Mouse (Mus musculus): ENCODE measurements around the gene Loxl3. TPM values are rescaled to one million over a fixed set of nuclear protein-coding genes. Genes with fewer than 3 reads are reported as not detected.

Loxl3 gene
- polyA plus RNA-seq, 1 experiment from 2014 or later, result 4.7 TPM

DNA sequence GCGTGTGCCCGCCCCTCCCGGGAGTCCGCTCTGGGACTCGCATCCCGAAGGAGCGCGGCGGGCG is 36.1 kb downstream of the Loxl3 start, which contains the start of gene Tlx2:
TSS of gene Tlx2 (minus strand) at position 47 of the 64 bp plus-strand sequence.
- Histone ChIP-seq H3K27ac (ENCODE audit: low read depth, low read length) (no peak within 1 kb of the TSS), H3K36me3 (ENCODE audit: control insufficient read depth, insufficient read depth) (no peaks in the 10 kb centered on the region; the same call in 1 of the 2 replicates), H3K4me2 (replicated peaks; ENCODE audit: low read depth) (peak within 1 kb of the TSS; percentile 63), H3K4me3 (ENCODE audit: low read depth, low read length) (peak within 1 kb of the TSS; percentile 39), H3K9ac (ENCODE audit: low read depth, low read length) (no peak within 1 kb of the TSS), H3K9me3 (ENCODE audit: control insufficient read depth) (no peaks in the 10 kb centered on the region), H3K27me3 (replicated peaks; ENCODE audit: control insufficient read depth, insufficient read depth, low read length) (peaks cover 91% of the 10 kb centered on the region), H3K4me1 (replicated peaks; ENCODE audit: control insufficient read depth, insufficient read depth, low read length) (no peaks in the 10 kb centered on the region; the same call in 1 of the 2 replicates)
- TF ChIP-seq CTCF (IDR thresholded peaks at IDR 0.05; ENCODE audit: low read depth), result no peak
- 1% methylated on average over 10 of the region's 10 CpGs for WGBS
- no peak for ATAC-seq

DNA sequence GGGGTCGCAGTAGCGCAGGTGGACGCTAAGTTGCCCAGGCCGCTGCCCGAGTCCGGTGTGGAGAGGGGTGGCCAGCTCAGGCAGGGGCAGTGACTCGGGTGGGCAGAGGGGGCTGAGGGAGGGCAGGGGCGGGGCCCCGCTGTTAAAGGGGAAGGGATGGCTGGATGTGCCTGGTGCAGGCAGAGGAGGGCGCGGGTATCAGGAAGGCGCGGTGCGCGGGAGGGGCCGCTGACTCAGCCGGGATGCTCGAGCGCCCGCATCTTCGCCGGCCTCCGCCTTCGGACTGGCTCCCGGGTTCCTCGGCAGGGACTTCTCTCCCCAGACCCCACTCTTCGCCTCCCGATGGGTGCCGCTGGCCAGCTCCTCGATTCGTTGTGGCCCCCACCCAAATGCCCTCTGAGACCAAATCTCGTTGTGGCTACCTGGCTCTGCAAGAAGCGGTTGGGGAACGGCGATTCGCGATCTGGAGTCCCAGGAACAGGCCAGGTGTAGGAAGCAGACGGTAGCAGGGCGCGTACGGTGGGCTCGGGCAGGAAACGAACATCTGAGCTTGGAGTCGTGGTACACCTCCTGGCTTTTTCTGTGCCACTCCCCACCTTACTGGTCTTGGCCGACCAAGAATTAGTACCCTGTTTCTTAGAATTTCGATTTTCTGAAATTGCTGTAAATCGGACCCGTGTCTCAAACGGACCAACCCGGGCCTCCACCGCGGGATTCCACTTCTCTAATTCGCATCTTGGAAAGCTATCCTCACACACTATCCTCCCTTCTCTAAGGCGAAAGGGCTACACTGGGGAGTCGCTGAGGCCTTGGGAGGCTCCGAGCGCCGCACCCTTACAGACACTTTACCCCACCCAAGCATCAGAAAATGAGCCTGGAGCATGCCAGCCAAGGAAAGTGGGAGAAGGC is 36.6 kb downstream of the Loxl3 start:
- Histone ChIP-seq H3K4me1 (replicated peaks; ENCODE audit: control insufficient read depth, insufficient read depth, low read length) (no peaks in the 10 kb centered on the region; the same call in 1 of the 2 replicates), H3K9me3 (ENCODE audit: control insufficient read depth) (no peaks in the 10 kb centered on the region), H3K27ac (ENCODE audit: low read depth, low read length) (no peak overlapping the region), H3K4me3 (ENCODE audit: low read depth, low read length) (peak overlapping the region; percentile 39), H3K9ac (ENCODE audit: low read depth, low read length) (no peak overlapping the region), H3K36me3 (ENCODE audit: control insufficient read depth, insufficient read depth) (no peaks in the 10 kb centered on the region; the same call in 1 of the 2 replicates), H3K4me2 (replicated peaks; ENCODE audit: low read depth) (peak overlapping the region; percentile 63), H3K27me3 (replicated peaks; ENCODE audit: control insufficient read depth, insufficient read depth, low read length) (peaks cover 91% of the 10 kb centered on the region)
- no peak for TF ChIP-seq CTCF (IDR thresholded peaks at IDR 0.05; ENCODE audit: low read depth)
- ATAC-seq, result peak; percentile 7; the same call in 1 of the 2 replicates
- WGBS, result under 1% methylated on average over 57 of the region's 58 CpGs

DNA sequence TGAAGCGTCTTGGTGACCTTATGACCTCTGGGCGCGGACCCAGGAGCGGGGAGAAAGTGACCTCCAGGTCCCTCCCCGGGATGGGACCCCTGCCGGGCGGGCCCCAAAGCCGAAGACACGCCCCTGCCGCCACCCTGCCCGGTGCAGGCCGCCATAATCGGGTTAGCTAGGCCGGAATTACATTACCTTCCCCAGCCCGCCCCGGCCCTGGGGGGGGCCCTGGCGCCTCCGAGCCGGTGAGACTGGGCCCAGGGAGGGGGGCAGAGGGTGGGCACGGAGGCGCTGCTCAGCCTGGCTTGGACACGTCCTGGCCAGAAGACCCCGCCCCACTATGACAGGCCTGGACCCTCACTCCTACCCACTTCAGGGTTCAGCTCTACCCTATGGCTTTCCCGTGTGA is 37.2 kb downstream of the Loxl3 start:
- H3K27ac ChIP-seq (ENCODE audit: low read depth, low read length), result no peak overlapping the region
- peak overlapping the region; percentile 23; the same call in 1 of the 2 replicates for H3K4me3 ChIP-seq (ENCODE audit: low read depth, low read length)
- no peaks in the 10 kb centered on the region for H3K9me3 ChIP-seq (ENCODE audit: control insufficient read depth)
- no peak overlapping the region for H3K9ac ChIP-seq (ENCODE audit: low read depth, low read length)
- H3K4me1 ChIP-seq (replicated peaks; ENCODE audit: control insufficient read depth, insufficient read depth, low read length), result no peaks in the 10 kb centered on the region; the same call in 1 of the 2 replicates
- no peaks in the 10 kb centered on the region; the same call in 1 of the 2 replicates for H3K36me3 ChIP-seq (ENCODE audit: control insufficient read depth, insufficient read depth)
- H3K27me3 ChIP-seq (replicated peaks; ENCODE audit: control insufficient read depth, insufficient read depth, low read length), result peaks cover 91% of the 10 kb centered on the region
- ATAC-seq, result no peak
- no peak for TF ChIP-seq CTCF (IDR thresholded peaks at IDR 0.05; ENCODE audit: low read depth)
- H3K4me2 ChIP-seq (replicated peaks; ENCODE audit: low read depth), result 0 out of 2 replicates have a peak overlapping the region, but pooled peaks have one; percentile 21
- WGBS, result 1% methylated on average over 23 of the region's 24 CpGs

GRCm38 (mm10) chr6:83074979-83075378 is 41.0 kb downstream of the Loxl3 start:
- no peak overlapping the region for H3K9ac ChIP-seq (ENCODE audit: low read depth, low read length)
- peak; percentile 53 for TF ChIP-seq CTCF (IDR thresholded peaks at IDR 0.05; ENCODE audit: low read depth)
- peaks cover 3% of the 10 kb centered on the region; the same call in 1 of the 2 replicates for H3K4me1 ChIP-seq (replicated peaks; ENCODE audit: control insufficient read depth, insufficient read depth, low read length)
- H3K27me3 ChIP-seq (replicated peaks; ENCODE audit: control insufficient read depth, insufficient read depth, low read length), result peaks cover 64% of the 10 kb centered on the region
- no peak overlapping the region for H3K4me2 ChIP-seq (replicated peaks; ENCODE audit: low read depth)
- no peak overlapping the region for H3K4me3 ChIP-seq (ENCODE audit: low read depth, low read length)
- ATAC-seq, result no peak
- WGBS, result 15% methylated on average over 2 of the region's 2 CpGs
- H3K36me3 ChIP-seq (ENCODE audit: control insufficient read depth, insufficient read depth), result no peaks in the 10 kb centered on the region; the same call in 1 of the 2 replicates
- H3K27ac ChIP-seq (ENCODE audit: low read depth, low read length), result no peak overlapping the region
- H3K9me3 ChIP-seq (ENCODE audit: control insufficient read depth), result no peaks in the 10 kb centered on the region

DNA sequence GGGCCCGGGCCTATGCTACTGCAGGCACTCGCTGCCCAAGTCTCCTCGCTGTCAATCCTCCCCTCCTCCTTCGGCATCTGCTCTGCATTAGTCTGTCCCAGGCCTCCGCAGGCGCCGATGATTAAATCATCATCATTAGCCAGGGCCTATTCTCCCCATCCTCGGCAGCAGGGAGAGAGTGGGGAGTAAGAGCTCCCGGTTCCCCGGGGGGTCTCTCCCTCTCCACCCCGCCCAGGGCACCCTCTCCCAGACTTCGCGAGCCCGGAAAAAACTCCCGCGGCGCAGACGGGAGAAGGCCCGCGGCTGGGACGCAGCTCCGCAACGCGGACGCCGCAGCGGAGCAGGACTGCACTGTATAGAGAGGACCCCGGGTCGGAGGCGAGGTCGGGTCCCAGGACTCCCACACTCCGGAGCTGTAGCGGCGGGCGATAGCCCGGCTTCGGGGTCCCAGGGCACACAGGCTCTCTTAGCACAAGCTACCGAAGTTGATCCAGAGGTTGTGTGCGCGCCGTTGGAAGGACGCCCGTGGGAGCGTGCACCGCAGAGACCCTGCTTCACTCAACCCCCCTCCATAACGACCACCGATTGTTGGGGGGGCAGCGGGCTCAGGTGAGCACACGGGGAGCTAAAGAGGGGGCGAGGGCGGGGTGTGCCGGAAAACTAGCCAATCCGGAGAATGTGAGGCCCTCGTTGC is 43.8 kb downstream of the Loxl3 start, which contains the start of gene Pcgf1:
TSS of gene Pcgf1 (plus strand) at position 240 of the 694 bp plus-strand sequence.
- 0 out of 2 replicates have a peak, but pooled peaks cover 3% of the 10 kb centered on the region for H3K4me1 ChIP-seq (replicated peaks; ENCODE audit: control insufficient read depth, insufficient read depth, low read length)
- peak within 1 kb of the TSS; percentile 98 for H3K4me2 ChIP-seq (replicated peaks; ENCODE audit: low read depth)
- H3K36me3 ChIP-seq (ENCODE audit: control insufficient read depth, insufficient read depth), result peaks cover 21% of the 10 kb centered on the region; the same call in 1 of the 2 replicates
- peak within 1 kb of the TSS; percentile 61 for H3K4me3 ChIP-seq (ENCODE audit: low read depth, low read length)
- peaks cover 38% of the 10 kb centered on the region for H3K27me3 ChIP-seq (replicated peaks; ENCODE audit: control insufficient read depth, insufficient read depth, low read length)
- under 1% methylated on average over 54 of the region's 54 CpGs for WGBS
- peak within 1 kb of the TSS; percentile 47 for H3K9ac ChIP-seq (ENCODE audit: low read depth, low read length)
- ATAC-seq, result peak; percentile 28
- H3K27ac ChIP-seq (ENCODE audit: low read depth, low read length), result peak within 1 kb of the TSS; percentile 74; the same call in 1 of the 2 replicates
- H3K9me3 ChIP-seq (ENCODE audit: control insufficient read depth), result no peaks in the 10 kb centered on the region
- TF ChIP-seq CTCF (IDR thresholded peaks at IDR 0.05; ENCODE audit: low read depth), result no peak

GRCm38 (mm10) chr6:83078324-83078858 is 44.4 kb downstream of the Loxl3 start:
- peaks cover 38% of the 10 kb centered on the region for H3K27me3 ChIP-seq (replicated peaks; ENCODE audit: control insufficient read depth, insufficient read depth, low read length)
- peak; percentile 93 for ATAC-seq
- peaks cover 22% of the 10 kb centered on the region; the same call in 1 of the 2 replicates for H3K36me3 ChIP-seq (ENCODE audit: control insufficient read depth, insufficient read depth)
- TF ChIP-seq CTCF (IDR thresholded peaks at IDR 0.05; ENCODE audit: low read depth), result peak; percentile 80
- peak overlapping the region; percentile 74; the same call in 1 of the 2 replicates for H3K27ac ChIP-seq (ENCODE audit: low read depth, low read length)
- peak overlapping the region; percentile 98 for H3K4me2 ChIP-seq (replicated peaks; ENCODE audit: low read depth)
- H3K4me3 ChIP-seq (ENCODE audit: low read depth, low read length), result peak overlapping the region; percentile 61
- WGBS, result under 1% methylated on average over 46 of the region's 46 CpGs
- H3K9me3 ChIP-seq (ENCODE audit: control insufficient read depth), result no peaks in the 10 kb centered on the region
- H3K9ac ChIP-seq (ENCODE audit: low read depth, low read length), result peak overlapping the region; percentile 47
- H3K4me1 ChIP-seq (replicated peaks; ENCODE audit: control insufficient read depth, insufficient read depth, low read length), result 0 out of 2 replicates have a peak, but pooled peaks cover 3% of the 10 kb centered on the region

Measured in intestine, postnatal 0 days (tissue).